Mouse (Mus musculus) thymus, adult 2 months (tissue): ENCODE measurements around the gene Pxdn. TPM values are rescaled to one million over a fixed set of nuclear protein-coding genes. Genes with fewer than 3 reads are reported as not detected.

ENCODE experiments used
- DNase-seq: peaks from one replicate; pipeline ENCODE4 v3.0.0; 2021
- H3K27ac ChIP-seq: fragments of 200-500 bp; 2 replicates; pipeline ENCODE4 v1.5.1; 2012; ENCODE audit warnings: low read length, control low read depth; ENCODE audit not compliant: control insufficient read depth, insufficient read depth
- H3K27me3 ChIP-seq: fragments of 200-500 bp; 2 replicates; pipeline ENCODE4 v1.6.1; 2012; ENCODE audit warnings: mild to moderate bottlenecking, low read length, moderate library complexity, mixed read lengths; ENCODE audit not compliant: control insufficient read depth, insufficient read depth
- H3K36me3 ChIP-seq: fragments of 200-500 bp; 2 replicates; pipeline ENCODE4 v1.6.1; 2012; ENCODE audit warnings: mild to moderate bottlenecking, low read length, moderate library complexity; ENCODE audit not compliant: control insufficient read depth, insufficient read depth
- H3K4me1 ChIP-seq: fragments of 200-500 bp; replicated peaks from 2 replicates; pipeline ENCODE4 v1.6.1; 2012; ENCODE audit warnings: low read length; ENCODE audit not compliant: control insufficient read depth, insufficient read depth
- H3K4me3 ChIP-seq: fragments of 200-500 bp; 2 replicates; pipeline ENCODE4 v1.5.1; 2012; ENCODE audit warnings: mild to moderate bottlenecking, low read length, control low read depth, moderate library complexity; ENCODE audit not compliant: control insufficient read depth, insufficient read depth
- CTCF ChIP-seq: fragments of 200-500 bp; IDR thresholded peaks from 2 replicates; pipeline ENCODE4 v1.5.1; 2012; ENCODE audit warnings: mild to moderate bottlenecking, control low read depth, low read length, moderate library complexity, borderline replicate concordance; ENCODE audit not compliant: control insufficient read depth, poor library complexity, insufficient read depth; ENCODE audit errors: extremely low read depth
- POLR2A ChIP-seq: fragments of 200-500 bp; IDR thresholded peaks from 2 replicates; pipeline ENCODE4 v1.6.1; 2012; ENCODE audit warnings: mild to moderate bottlenecking, low read length, control low read depth, moderate library complexity; ENCODE audit not compliant: control insufficient read depth, poor library complexity, insufficient read depth; ENCODE audit errors: extremely low read depth
- whole genome bisulfite sequencing: fragments of 180-500 bp; shearing (Covaris S2); methylation state at CpG from one replicate; pipeline ENCODE4 v1.1.7; 2018; 5-methylcytosine and 5-hydroxymethylcytosine counted together
- polyA plus RNA-seq: library from polyadenylated mRNA; depleted of rRNA; stranded (reverse); fragments of >200 nt; gene quantifications from 2 replicates; pipeline ENCODE4 v1.2.3, GENCODE M21; 2012

Pxdn gene
- polyA plus RNA-seq, 1 experiment = 17.2 TPM

GRCm38 (mm10) chr12:30036569-30037055 is 99.2 kb downstream of the Pxdn start:
- TF ChIP-seq CTCF (no peak), POLR2A (no peak)
- no peak for DNase-seq
- Histone ChIP-seq H3K4me1 (no peaks in the 10 kb centered on the region), H3K27me3 (no peaks in the 10 kb centered on the region), H3K36me3 (no peaks in the 10 kb centered on the region), H3K27ac (no peak overlapping the region), H3K4me3 (no peak overlapping the region)
- WGBS = 88% methylated on average over 4 of the region's 4 CpGs

GRCm38 (mm10) chr12:30039565-30039964 is 102.2 kb downstream of the Pxdn start:
- Histone ChIP-seq H3K27me3 (no peaks in the 10 kb centered on the region), H3K27ac (no peak overlapping the region), H3K4me3 (no peak overlapping the region), H3K4me1 (no peaks in the 10 kb centered on the region), H3K36me3 (no peaks in the 10 kb centered on the region)
- whole genome bisulfite sequencing = 48% methylated on average over 4 of the region's 4 CpGs
- no peak for DNase-seq
- TF ChIP-seq CTCF (no peak), POLR2A (no peak)

- no peak for TF ChIP-seq POLR2A
- no peak for TF ChIP-seq CTCF
- Histone ChIP-seq H3K36me3 (no peaks in the 10 kb centered on the region), H3K27me3 (no peaks in the 10 kb centered on the region), H3K4me3 (no peak overlapping the region), H3K4me1 (no peaks in the 10 kb centered on the region), H3K27ac (no peak overlapping the region)
- WGBS = 21% methylated on average over 4 of the region's 4 CpGs
- DNase-seq = no peak
Measured at GRCm38 (mm10) chr12:30040150-30040549, 102.7 kb downstream of the Pxdn start.

GRCm38 (mm10) chr12:30048848-30049247 is 111.4 kb downstream of the Pxdn start:
- Histone ChIP-seq H3K27ac (no peak overlapping the region), H3K4me3 (no peak overlapping the region), H3K27me3 (no peaks in the 10 kb centered on the region), H3K36me3 (no peaks in the 10 kb centered on the region), H3K4me1 (no peaks in the 10 kb centered on the region)
- 90% methylated on average over 5 of the region's 6 CpGs for WGBS
- no peak for DNase-seq
- TF ChIP-seq POLR2A = no peak
- TF ChIP-seq CTCF = no peak

GRCm38 (mm10) chr12:30049818-30050217 is 112.4 kb downstream of the Pxdn start:
- H3K4me3 ChIP-seq = no peak overlapping the region
- no peak overlapping the region for H3K27ac ChIP-seq
- WGBS = 73% methylated on average over 9 of the region's 9 CpGs
- H3K36me3 ChIP-seq = no peaks in the 10 kb centered on the region
- H3K27me3 ChIP-seq = no peaks in the 10 kb centered on the region
- no peaks in the 10 kb centered on the region for H3K4me1 ChIP-seq
- TF ChIP-seq POLR2A (no peak), CTCF (no peak)
- no peak for DNase-seq

- no peak for TF ChIP-seq CTCF
- no peak for TF ChIP-seq POLR2A
- no peaks in the 10 kb centered on the region for H3K27me3 ChIP-seq
- 26% methylated on average over 4 of the region's 4 CpGs for WGBS
- peak; percentile 5 for DNase-seq
- H3K4me3 ChIP-seq = no peak overlapping the region
- no peaks in the 10 kb centered on the region for H3K4me1 ChIP-seq
- H3K36me3 ChIP-seq = no peaks in the 10 kb centered on the region
- no peak overlapping the region for H3K27ac ChIP-seq
Measured at GRCm38 (mm10) chr12:30050235-30050634, 112.8 kb downstream of the Pxdn start.

- Histone ChIP-seq H3K27ac (no peak overlapping the region), H3K36me3 (no peaks in the 10 kb centered on the region), H3K4me1 (no peaks in the 10 kb centered on the region), H3K4me3 (no peak overlapping the region), H3K27me3 (no peaks in the 10 kb centered on the region)
- TF ChIP-seq CTCF (no peak), POLR2A (no peak)
- 89% methylated on average over 11 of the region's 11 CpGs for WGBS
- no peak for DNase-seq
Measured at GRCm38 (mm10) chr12:30054761-30055540, 117.5 kb downstream of the Pxdn start.

GRCm38 (mm10) chr12:30058044-30058443 is 120.6 kb downstream of the Pxdn start:
- no peak for DNase-seq
- Histone ChIP-seq H3K36me3 (no peaks in the 10 kb centered on the region), H3K27me3 (no peaks in the 10 kb centered on the region), H3K27ac (no peak overlapping the region), H3K4me3 (no peak overlapping the region), H3K4me1 (no peaks in the 10 kb centered on the region)
- 65% methylated on average over 6 of the region's 6 CpGs for WGBS
- no peak for TF ChIP-seq CTCF
